Mouse (Mus musculus) embryonic fibroblast, embryonic 13.5 days (primary cell): ENCODE data around the gene Atp8a2. TPM values are rescaled to one million over a fixed set of nuclear protein-coding genes. Genes with fewer than 3 reads are reported as not detected.

ENCODE experiments used
- H3K27ac ChIP-seq: 2 replicates; pipeline ENCODE4 v1.5.1; 2012; ENCODE audit warnings: low read length, control low read depth, inconsistent platforms; ENCODE audit not compliant: insufficient read depth
- H3K4me1 ChIP-seq: 2 replicates; pipeline ENCODE4 v1.6.1; 2011; ENCODE audit warnings: low read length; ENCODE audit not compliant: control insufficient read depth, insufficient read depth
- H3K4me3 ChIP-seq: 2 replicates; pipeline ENCODE4 v1.5.1; 2011; ENCODE audit warnings: mild to moderate bottlenecking, control low read depth, low read length; ENCODE audit not compliant: insufficient read depth
- CTCF ChIP-seq: IDR thresholded peaks from 2 replicates; pipeline ENCODE4 v1.5.1; 2011; ENCODE audit warnings: mild to moderate bottlenecking, control low read depth, low read length, moderate library complexity, borderline replicate concordance; ENCODE audit not compliant: insufficient read depth
- POLR2A ChIP-seq: IDR thresholded peaks from 2 replicates; pipeline ENCODE4 v1.6.1; 2011; ENCODE audit warnings: low read depth, mild to moderate bottlenecking, control low read depth, low read length, moderate library complexity
- polyA plus RNA-seq: library from polyadenylated mRNA; stranded (reverse); fragments of >200 nt; gene quantifications from 2 replicates; pipeline ENCODE4 v1.2.4, GENCODE M21; 2011; ENCODE audit warnings: low read depth; ENCODE audit not compliant: missing spikeins, insufficient read length

Atp8a2 gene
- polyA plus RNA-seq, 1 experiment = 0.09 TPM

GRCm38 (mm10) chr14:59969485-59970134 is 227.4 kb downstream of the Atp8a2 start:
- no peaks in the 10 kb centered on the region for H3K4me1 ChIP-seq
- no peak for TF ChIP-seq CTCF
- TF ChIP-seq POLR2A = no peak
- H3K4me3 ChIP-seq = no peak overlapping the region
- no peak overlapping the region for H3K27ac ChIP-seq

DNA sequence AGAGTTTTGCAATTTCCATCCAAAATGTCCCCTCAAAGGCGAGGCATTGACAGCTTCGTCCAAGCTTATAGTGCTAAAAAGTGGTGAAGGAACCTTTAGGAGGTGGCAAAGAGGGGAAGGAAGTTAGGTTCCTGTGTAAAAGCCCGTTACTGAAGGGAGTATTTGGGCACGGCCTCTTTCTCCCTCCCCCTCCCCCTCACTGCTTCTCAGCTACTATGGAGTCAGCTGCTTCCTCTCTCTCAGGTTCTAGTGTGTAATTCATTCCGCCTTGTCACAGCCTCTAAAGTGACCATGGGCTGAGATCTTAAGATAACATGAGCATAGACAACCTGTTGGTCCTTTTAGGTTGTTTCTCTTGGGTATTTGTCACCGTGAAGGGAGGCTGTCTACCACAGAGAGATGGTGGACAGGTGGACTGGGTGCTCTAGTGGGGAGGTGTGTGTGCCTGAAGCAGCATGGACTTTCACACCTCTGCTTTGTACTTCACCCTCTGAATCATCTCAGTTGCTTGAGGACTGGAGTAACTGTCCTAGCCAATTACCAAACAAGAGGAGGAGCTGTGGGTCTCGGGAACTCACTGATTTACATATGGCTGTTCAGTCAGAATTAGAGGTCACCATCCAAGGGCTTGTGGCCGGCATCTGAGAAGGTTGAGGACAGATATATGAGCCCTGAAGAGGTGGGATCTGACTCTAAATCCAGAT is 229.0 kb downstream of the Atp8a2 start:
- TF ChIP-seq POLR2A (no peak), CTCF (no peak)
- Histone ChIP-seq H3K4me3 (no peak overlapping the region), H3K27ac (no peak overlapping the region), H3K4me1 (no peaks in the 10 kb centered on the region)

- TF ChIP-seq CTCF (no peak), POLR2A (no peak)
- Histone ChIP-seq H3K4me3 (no peak overlapping the region), H3K27ac (no peak overlapping the region), H3K4me1 (no peaks in the 10 kb centered on the region)
These were observed 230.0 kb downstream of the Atp8a2 start for GRCm38 (mm10) chr14:59966981-59967380.

- TF ChIP-seq CTCF (no peak), POLR2A (no peak)
- no peak overlapping the region for H3K27ac ChIP-seq
- H3K4me3 ChIP-seq = no peak overlapping the region
- no peaks in the 10 kb centered on the region for H3K4me1 ChIP-seq
These were observed 232.4 kb downstream of the Atp8a2 start for GRCm38 (mm10) chr14:59964569-59964968.

- H3K4me1 ChIP-seq = no peaks in the 10 kb centered on the region
- TF ChIP-seq POLR2A = no peak
- H3K4me3 ChIP-seq = no peak overlapping the region
- H3K27ac ChIP-seq = no peak overlapping the region
These were observed 236.0 kb downstream of the Atp8a2 start for GRCm38 (mm10) chr14:59960961-59961360.

- no peak for TF ChIP-seq POLR2A
- TF ChIP-seq CTCF = no peak
- Histone ChIP-seq H3K4me3 (no peak overlapping the region), H3K4me1 (no peaks in the 10 kb centered on the region), H3K27ac (no peak overlapping the region)
These were observed 236.6 kb downstream of the Atp8a2 start for GRCm38 (mm10) chr14:59960214-59960890.

DNA sequence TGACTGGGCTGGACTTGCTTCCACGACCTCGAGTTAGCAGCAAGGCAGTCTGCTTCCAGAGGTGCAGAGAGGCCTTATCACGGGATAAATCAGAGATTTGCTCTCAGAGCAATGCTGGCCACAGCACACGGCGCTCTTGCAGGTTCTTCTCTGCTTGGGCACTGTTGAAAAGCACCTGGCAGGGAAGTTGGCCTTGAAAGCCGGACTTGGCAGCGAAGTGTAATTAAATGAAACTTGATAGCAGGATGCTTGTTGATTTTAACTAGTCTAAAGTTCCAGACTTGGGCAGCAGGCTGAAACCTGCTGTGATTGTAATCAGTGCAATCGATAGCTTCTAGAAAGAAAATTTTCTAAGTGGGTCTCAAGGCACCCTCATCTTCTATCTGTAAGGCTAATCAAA is 237.3 kb downstream of the Atp8a2 start:
- no peak for TF ChIP-seq POLR2A
- TF ChIP-seq CTCF = no peak
- Histone ChIP-seq H3K4me1 (no peaks in the 10 kb centered on the region), H3K4me3 (no peak overlapping the region), H3K27ac (no peak overlapping the region)

DNA sequence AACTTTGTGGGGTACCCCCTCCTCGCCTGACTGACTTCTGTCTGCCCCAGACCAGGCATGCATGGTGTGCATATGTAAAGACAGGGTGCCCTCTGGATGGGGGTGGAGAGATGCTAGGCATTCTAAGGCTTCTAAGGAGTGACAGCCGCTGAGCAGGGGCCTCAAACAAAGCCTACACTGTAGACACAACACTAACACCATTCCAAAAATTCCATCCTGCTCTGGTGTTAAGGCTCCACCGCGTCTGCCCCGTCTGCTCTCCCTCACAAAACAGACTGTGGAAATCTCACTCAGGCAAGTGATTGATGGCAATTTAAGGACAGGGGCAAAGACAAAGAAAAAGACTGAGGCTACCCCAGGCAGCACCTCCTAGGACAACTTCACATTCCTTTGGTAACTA is 247.0 kb downstream of the Atp8a2 start:
- H3K4me1 ChIP-seq = no peaks in the 10 kb centered on the region
- no peak overlapping the region for H3K4me3 ChIP-seq
- H3K27ac ChIP-seq = no peak overlapping the region
- no peak for TF ChIP-seq CTCF
- no peak for TF ChIP-seq POLR2A

GRCm38 (mm10) chr14:59942864-59943611 is 253.9 kb downstream of the Atp8a2 start:
- no peaks in the 10 kb centered on the region for H3K4me1 ChIP-seq
- no peak overlapping the region for H3K27ac ChIP-seq
- TF ChIP-seq POLR2A (no peak), CTCF (peak; percentile 71)
- H3K4me3 ChIP-seq = no peak overlapping the region
